Mouse (Mus musculus) olfactory bulb, adult 2 months (tissue): ENCODE results near the gene AC170998.1. TPM values are rescaled to one million over a fixed set of nuclear protein-coding genes. Genes with fewer than 3 reads are reported as not detected.

Experiments
- H3K27ac ChIP-seq: fragments of 200-500 bp; 2 replicates; pipeline ENCODE4 v1.5.1; 2012; ENCODE audit warnings: low read depth, low read length; ENCODE audit not compliant: insufficient read depth
- H3K4me1 ChIP-seq: fragments of 200-500 bp; 2 replicates; pipeline ENCODE4 v1.6.1; 2012; ENCODE audit warnings: low read length; ENCODE audit not compliant: control insufficient read depth, insufficient read depth
- H3K4me3 ChIP-seq: fragments of 200-500 bp; 2 replicates; pipeline ENCODE4 v1.5.1; 2012; ENCODE audit warnings: mild to moderate bottlenecking, low read depth, low read length, moderate library complexity; ENCODE audit not compliant: insufficient read depth
- CTCF ChIP-seq: fragments of 200-500 bp; IDR thresholded peaks from 2 replicates; pipeline ENCODE4 v1.5.1; 2012; ENCODE audit warnings: low read depth, mild to moderate bottlenecking, low read length, moderate library complexity; ENCODE audit not compliant: insufficient read depth
- POLR2A ChIP-seq: fragments of 200-500 bp; IDR thresholded peaks from 2 replicates; pipeline ENCODE4 v1.6.1; 2012; ENCODE audit warnings: mild to moderate bottlenecking, low read depth, low read length, moderate library complexity; ENCODE audit not compliant: insufficient read depth
- WGBS: fragments of 180-500 bp; shearing (Covaris S2); methylation state at CpG from one replicate; pipeline ENCODE4 v1.1.7; 2018; 5-methylcytosine and 5-hydroxymethylcytosine counted together
- polyA plus RNA-seq: library from polyadenylated mRNA; stranded (reverse); fragments of >200 nt; gene quantifications from 2 replicates; pipeline ENCODE4 v1.2.4, GENCODE M21; 2012; ENCODE audit warnings: low replicate concordance; ENCODE audit not compliant: missing spikeins, insufficient read depth, insufficient read length

AC170998.1 gene
- polyA plus RNA-seq, result not detected in 2 replicates

DNA sequence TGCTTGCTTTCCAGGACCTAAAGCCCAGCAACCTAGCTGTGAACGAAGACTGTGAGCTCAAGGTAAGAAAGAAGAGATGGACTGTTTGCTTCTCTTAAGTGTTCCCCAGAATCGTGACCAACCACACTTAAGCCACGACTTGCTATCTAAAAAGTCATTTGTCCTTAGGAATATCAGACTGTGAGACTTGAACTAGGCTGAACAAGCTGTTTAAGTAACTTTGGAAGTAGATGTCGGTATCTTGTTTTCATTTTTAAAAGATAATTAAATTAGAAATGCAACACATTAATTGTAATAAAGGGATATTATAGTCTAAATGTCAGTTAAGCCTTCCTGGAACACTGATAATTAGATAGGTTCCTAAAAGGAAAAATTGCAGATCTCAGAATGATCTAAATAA is at the start of gene AC170998.1:
AC170998.1 (plus strand) TSS at position 301 of the 400 bp plus-strand sequence.
- no peak within 1 kb of the TSS for H3K27ac ChIP-seq
- TF ChIP-seq POLR2A (no peak), CTCF (no peak)
- 77% methylated on average over 4 of the region's 4 CpGs for WGBS
- H3K4me3 ChIP-seq, result no peak within 1 kb of the TSS
- no peaks in the 10 kb centered on the region for H3K4me1 ChIP-seq

DNA sequence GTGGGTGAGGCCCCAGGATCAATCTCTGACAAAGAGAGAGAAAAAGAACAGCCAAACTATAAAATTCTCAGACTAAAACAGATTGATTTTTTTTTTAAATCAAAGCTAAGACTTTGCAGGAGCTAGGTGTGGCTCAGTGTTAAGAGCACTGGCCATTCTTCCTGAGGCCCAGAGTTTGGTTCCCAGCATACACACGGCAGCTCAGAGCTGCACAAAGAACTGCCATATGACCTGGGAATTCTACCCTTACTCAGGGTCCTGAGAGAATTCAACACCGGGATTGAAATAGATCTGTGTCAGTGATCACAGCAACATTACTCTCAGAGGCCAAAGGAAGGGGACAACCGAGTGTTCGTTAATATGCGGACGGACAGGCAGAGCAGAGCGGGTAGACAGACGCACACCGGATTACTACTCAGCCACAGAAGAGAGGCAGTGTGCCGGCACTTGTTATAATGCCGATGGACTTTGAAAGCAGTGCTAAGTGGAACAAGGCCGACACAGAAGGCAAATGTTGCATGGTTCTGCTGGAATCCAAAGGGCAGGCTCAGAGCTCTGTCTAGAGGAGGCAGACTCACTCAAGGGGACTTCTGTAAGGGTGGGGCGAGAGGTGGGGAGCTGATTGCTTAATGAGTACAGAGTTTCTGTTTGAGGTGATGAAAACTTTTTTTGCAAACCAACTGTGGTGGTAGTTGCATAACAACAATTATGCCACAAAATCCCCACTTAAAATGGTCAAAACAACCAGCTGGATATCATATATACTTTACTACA is 43.4 kb upstream of the AC170998.1 start:
- Histone ChIP-seq H3K4me3 (no peak overlapping the region), H3K4me1 (no peaks in the 10 kb centered on the region), H3K27ac (no peak overlapping the region)
- TF ChIP-seq POLR2A, result no peak
- no peak for TF ChIP-seq CTCF
- 76% methylated on average over 13 of the region's 13 CpGs for WGBS

DNA sequence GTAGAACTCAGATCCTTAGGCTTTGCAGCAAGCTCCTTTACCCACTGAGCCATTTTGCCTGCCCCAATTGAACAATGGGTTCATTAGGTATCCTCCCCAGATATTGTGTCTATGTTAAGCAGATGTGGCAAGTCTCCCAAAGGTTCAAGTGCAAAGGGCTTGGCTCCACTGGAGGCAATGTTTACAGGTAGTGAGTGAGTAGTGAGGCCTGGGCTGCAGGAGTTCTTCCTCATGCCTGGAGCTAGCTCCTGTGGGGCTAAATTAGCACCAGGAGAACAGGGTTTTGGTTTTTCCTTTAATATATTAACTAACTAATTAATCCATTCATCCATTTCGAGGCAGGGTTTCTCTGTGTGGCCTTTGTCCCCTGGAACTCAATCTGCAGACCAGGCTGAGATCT is 42.3 kb upstream of the AC170998.1 start:
- Histone ChIP-seq H3K27ac (no peak overlapping the region), H3K4me1 (no peaks in the 10 kb centered on the region), H3K4me3 (no peak overlapping the region)
- TF ChIP-seq POLR2A (no peak), CTCF (no peak)
- 35% methylated on average over 1 of the region's 1 CpGs for WGBS

DNA sequence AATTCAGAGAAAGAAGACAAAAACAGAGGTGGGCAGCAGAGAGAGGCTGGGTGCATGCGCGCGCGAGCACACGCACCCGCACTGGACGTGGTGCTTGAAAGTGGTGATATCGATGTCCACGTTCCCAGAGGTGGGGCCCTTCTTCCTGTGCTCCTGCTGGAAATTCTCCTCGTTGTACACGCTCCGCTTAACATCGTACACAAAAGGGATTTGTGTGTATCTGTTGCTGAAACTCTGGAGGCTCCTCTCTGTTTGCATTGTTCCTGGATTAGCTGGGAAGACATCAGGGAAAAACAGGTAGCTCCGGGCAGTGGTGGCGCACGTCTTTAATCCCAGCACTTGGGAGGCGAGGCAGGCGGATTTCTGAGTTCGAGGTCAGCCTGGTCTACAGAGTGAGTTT is 41.3 kb upstream of the AC170998.1 start:
- Histone ChIP-seq H3K4me3 (no peak overlapping the region), H3K4me1 (peaks cover 2% of the 10 kb centered on the region), H3K27ac (no peak overlapping the region)
- 58% methylated on average over 19 of the region's 19 CpGs for WGBS
- no peak for TF ChIP-seq CTCF
- no peak for TF ChIP-seq POLR2A

DNA sequence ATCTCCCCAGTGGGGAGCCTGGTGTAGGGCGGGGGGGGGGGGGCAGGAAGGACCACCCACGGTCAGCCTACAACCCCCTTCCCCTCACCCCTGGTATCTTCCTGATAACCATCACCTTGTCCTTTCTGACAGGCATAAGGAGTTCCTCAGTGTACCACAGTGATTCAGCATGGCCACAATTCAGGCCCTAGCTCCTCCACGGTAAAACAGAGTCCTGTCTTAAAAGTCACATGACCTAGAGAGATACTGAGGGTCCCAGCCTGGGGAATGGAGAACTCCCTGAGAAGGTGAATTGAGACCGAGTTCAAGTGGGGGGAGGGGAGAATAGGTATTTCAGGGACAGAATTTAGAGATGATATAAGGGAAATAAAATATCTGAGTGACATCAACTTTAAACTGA is 38.5 kb upstream of the AC170998.1 start:
- Histone ChIP-seq H3K4me3 (no peak overlapping the region), H3K4me1 (peaks cover 7% of the 10 kb centered on the region), H3K27ac (no peak overlapping the region)
- WGBS, result 68% methylated on average over 4 of the region's 4 CpGs
- TF ChIP-seq CTCF (no peak), POLR2A (no peak)

DNA sequence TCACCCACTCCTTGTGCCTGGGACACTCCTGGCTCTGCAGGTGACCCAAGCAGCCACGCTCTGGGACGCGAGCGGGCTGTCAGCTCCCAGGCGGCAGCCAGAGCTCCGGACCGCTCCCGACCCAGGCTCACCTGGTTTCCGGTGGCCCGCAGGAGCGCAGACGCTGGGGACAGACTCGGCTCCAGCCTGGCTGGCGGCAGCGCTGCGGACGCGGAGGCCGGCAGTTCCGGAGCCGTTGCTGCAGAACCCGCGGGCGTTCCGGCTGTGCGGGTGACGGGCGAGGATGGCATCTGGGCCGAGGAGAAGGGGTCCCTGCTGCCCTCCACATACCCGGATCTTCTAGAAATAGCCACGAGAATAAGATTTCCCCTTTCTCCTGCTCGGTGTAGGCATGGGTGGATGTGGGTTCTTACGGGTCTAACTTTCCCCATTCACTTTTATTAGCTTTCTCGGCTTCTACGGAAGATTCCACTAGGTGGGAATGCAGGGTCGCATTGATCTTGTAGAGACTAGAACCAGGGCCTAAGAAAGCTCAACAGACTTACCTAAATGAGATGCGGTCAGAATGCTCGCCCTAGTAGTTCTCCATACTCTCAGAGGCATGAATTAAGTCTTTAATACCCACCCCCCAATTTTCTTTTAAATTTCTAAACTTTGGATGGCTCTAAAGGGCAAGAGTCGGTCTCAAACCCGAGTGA is 36.1 kb upstream of the AC170998.1 start, which contains the start of gene Slc26a8:
Slc26a8 (minus strand) TSS at position 648 of the 698 bp plus-strand sequence.
- TF ChIP-seq CTCF (no peak), POLR2A (no peak)
- 13% methylated on average over 40 of the region's 40 CpGs for WGBS
- H3K4me3 ChIP-seq, result peak within 1 kb of the TSS; percentile 47
- H3K4me1 ChIP-seq, result peaks cover 12% of the 10 kb centered on the region
- H3K27ac ChIP-seq, result peak within 1 kb of the TSS; percentile 74

DNA sequence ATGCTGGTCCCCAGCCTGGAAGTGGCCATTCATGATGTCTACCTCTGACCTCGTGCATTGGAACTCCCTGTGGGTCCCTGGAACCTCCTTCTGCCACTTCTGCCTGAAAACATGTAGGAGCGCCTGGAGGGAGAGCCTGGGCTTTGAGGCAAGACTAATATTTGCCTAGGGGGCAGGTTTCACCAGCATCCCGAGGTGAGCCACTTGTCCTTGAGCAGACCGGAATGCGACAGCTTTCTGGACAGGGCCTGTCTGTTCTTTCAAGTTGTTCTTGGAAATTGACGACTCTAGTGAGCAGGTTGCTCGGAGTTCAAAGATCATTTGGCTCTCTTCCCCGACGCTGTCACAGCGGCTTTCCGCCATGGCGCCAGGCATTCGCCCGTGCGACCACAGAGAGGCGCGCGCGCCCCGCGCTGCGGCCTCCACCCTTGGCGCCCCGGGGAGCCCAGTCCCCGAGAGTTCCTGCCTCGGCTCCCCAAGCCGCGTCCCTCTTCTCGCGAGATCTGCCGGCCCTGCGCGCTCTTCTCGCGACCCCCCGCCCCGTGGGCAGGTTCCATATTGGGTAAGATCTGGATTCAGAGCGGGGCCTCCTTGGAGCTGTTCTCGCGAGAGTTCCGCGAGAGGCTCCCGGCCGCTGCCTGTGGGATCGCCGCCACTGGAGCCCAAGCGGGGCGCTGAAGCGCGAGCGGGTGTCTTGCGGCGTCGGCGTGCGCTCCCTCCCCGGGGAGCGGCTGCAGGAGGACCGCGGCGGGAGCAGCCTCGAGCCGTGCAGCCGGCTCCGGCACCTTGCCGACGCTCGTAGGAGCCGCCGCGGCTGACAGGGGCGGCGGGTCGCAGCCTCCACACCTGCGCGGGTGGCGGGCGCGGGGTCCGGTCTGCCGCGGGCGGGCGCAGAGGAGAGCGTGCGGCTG is 34.9 kb upstream of the AC170998.1 start, which contains the start of gene Mapk14:
Mapk14 (plus strand) TSS at position 554 of the 911 bp plus-strand sequence.
- Histone ChIP-seq H3K27ac (peak within 1 kb of the TSS; percentile 83), H3K4me3 (peak within 1 kb of the TSS; percentile 87), H3K4me1 (peaks cover 14% of the 10 kb centered on the region)
- TF ChIP-seq CTCF, result peak; percentile 74
- TF ChIP-seq POLR2A, result peak; percentile 100
- WGBS, result under 1% methylated on average over 86 of the region's 86 CpGs

DNA sequence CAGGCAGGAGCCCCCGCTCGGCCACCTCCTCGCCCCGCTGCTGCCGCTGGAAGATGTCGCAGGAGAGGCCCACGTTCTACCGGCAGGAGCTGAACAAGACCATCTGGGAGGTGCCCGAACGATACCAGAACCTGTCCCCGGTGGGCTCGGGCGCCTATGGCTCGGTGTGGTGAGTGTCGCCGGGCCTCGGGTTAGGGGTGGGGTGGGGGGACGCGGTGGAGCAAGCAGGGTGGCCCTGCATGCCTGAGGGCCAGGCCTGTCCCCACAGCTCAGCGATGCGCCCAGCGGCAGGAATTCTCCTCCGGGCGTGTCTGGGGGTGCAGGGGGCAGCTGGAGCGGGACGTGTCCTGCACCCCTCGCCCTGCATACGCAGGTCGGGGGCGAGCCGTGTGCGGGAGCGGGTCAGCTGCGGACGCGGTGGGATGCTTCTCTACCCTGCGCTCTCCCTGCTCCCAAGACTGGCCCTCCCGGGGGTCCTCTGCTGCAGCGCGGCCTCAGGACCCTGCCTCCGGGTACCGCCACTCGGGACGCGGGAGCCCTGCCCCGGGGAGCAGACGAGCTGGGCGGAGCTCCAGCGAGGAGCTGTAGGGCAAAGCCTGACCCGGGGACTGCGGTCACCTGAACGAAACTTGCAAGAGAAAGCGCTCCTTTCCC is 34.1 kb upstream of the AC170998.1 start:
- peak overlapping the region; percentile 87 for H3K4me3 ChIP-seq
- peak overlapping the region; percentile 83 for H3K27ac ChIP-seq
- TF ChIP-seq POLR2A, result no peak
- TF ChIP-seq CTCF, result no peak
- peaks cover 17% of the 10 kb centered on the region for H3K4me1 ChIP-seq
- under 1% methylated on average over 53 of the region's 53 CpGs for WGBS
